Mouse (Mus musculus): Measurements from ENCODE around the gene Wdfy3. TPM values are rescaled to one million over a fixed set of nuclear protein-coding genes. Genes with fewer than 3 reads are reported as not detected.

The Wdfy3 gene
- total RNA-seq, 2 experiments from 2014 or later: 119 to 123 TPM

DNA sequence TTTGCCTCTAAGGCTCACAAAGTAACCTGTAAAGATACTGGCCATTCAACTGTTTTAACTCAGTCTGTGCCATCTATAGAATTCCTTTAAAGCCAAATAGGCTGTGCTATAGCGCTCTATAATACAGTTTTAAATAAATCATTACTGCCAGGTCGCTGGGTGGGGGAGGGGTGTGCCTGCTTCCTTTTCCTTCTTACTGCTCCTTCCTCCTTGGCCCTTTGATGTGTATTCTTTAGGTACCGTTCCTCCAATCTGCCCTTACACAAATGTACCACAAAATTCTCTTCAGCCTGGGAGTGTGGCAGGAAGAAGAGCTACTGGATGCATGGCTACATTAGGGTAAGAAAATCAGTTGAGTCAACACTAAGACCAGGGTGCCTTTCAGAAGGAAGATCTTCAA lies 1.5 kb upstream of the Wdfy3 start:
- no peak for DNase-seq (ENCODE audit: low spot score in 2 of 2)
- no peak overlapping the region for H3K27ac ChIP-seq
- no peak for TF ChIP-seq CTCF (conservative IDR thresholded peaks at IDR 0.05)
- H3K4me3 ChIP-seq: no peak overlapping the region

GRCm38 (mm10) chr5:102070788-102071187 lies 1.1 kb upstream of the Wdfy3 start:
- DNase-seq (ENCODE audit: low spot score in 2 of 2): no peak
- no peak for TF ChIP-seq CTCF (conservative IDR thresholded peaks at IDR 0.05)
- Histone ChIP-seq H3K27ac (no peak overlapping the region), H3K4me3 (no peak overlapping the region)

- no peak for TF ChIP-seq CTCF (conservative IDR thresholded peaks at IDR 0.05)
- Histone ChIP-seq H3K4me3 (peak overlapping the region; percentile 87), H3K27ac (peak overlapping the region; percentile 98)
- no peak for DNase-seq (ENCODE audit: low spot score in 2 of 2)
Measured at GRCm38 (mm10) chr5:102070414-102070768, 670 bp upstream of the Wdfy3 start.

DNA sequence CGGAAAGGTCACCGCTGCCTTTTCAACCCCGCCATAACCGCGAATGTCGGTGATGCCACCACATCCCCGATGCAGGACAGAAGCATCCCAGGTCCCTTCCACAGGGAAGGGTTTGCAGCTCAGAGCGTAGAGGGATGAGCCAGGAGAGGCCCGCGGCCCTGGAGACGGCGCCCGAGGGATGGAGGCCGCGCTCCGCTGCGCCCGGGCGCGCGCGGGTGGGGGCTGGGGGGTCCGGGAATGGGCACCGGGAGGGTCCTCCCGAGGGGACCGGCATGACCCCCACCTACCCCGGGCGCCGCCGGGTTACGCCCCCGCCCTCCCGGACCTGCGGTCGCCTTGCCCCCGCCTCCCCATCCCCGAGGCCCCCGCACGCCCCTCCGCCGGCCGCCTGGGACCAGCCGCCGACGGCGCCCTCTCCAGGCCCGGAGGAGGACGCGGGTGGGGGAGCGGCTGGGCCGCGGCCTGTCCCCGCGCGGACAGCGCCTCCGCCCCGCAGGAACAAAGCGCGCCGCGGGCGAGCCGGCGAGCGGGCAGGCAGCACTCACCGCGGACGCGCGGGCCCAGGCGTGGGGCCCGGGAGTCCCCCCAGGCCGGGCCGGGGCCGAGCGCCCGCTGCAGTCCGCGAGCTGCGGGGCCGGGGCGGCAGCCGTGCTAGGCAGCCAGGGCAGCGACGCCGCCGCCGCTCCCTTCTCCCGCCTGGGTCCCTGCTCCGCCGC lies 512 bp downstream of the Wdfy3 start:
- TF ChIP-seq CTCF (conservative IDR thresholded peaks at IDR 0.05): no peak
- Histone ChIP-seq H3K27ac (peak overlapping the region; percentile 98), H3K4me3 (peak overlapping the region; percentile 87)
- peak in 1 of 2 experiments; percentile 36 for DNase-seq (ENCODE audit: low spot score in 2 of 2)

DNA sequence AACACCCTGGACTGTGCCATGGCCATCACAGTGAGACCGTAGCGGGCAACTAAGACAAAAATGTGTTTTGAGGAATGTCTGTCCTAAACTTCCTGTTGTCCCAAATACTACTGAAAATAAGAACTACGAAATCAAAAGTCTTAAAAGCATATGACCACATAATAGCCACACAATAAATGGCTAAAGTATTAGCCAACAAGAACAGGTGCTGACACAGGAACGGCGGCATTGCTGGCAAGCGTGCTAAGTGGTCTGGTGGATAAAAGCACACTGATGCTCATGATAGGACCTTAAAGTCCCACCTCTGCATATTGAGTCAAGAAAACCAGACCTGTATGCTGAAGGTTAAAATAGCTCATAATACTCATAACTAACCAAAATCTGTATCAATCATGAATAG lies 3.3 kb downstream of the Wdfy3 start:
- no peak overlapping the region for H3K27ac ChIP-seq
- TF ChIP-seq CTCF (conservative IDR thresholded peaks at IDR 0.05): no peak
- no peak overlapping the region for H3K4me3 ChIP-seq
- no peak for DNase-seq (ENCODE audit: low spot score in 2 of 2)

- DNase-seq (ENCODE audit: low spot score in 2 of 2): no peak
- Histone ChIP-seq H3K4me3 (no peak overlapping the region), H3K27ac (no peak overlapping the region)
- no peak for TF ChIP-seq CTCF (conservative IDR thresholded peaks at IDR 0.05)
Measured at GRCm38 (mm10) chr5:102063013-102063752, 6.5 kb downstream of the Wdfy3 start.

DNA sequence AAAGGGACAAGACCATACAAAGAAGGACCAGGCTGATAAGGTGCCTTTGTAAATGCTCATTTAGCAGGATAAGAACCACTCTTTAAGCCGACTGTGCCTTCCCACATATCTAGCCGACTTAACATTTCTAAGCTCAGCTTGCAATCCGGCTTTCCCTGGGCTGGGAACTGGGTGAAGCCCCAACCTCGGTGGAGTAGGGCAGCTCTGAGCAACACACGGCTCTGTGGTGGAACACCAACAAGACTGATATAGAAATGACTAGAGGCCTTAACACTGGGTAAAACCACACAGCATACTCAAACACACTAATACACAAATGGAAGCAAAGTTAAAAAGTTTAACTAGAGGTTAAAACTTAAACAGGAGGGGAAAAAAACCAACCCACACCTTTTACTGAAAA lies 7.9 kb downstream of the Wdfy3 start:
- no peak for DNase-seq (ENCODE audit: low spot score in 2 of 2)
- Histone ChIP-seq H3K4me3 (no peak overlapping the region), H3K27ac (no peak overlapping the region)
- no peak for TF ChIP-seq CTCF (conservative IDR thresholded peaks at IDR 0.05)

DNA sequence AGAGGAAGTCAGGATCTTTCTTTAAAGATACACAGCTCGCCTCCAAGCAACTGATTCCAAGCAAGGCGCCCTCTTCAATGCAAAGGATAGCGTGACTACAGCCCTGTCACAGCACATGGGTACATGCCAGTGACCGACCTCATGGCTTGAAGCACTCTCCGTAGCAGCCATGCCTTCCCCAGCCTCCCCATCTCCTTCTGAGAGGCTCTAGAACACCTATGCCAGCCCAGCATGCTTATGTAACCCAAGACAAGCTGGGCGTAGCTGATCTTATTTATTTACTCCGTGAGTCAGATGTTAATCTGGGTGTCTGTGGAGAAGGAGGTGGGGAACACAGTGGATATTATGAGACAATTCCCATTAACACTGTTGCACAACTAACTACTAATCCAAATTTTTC lies 13.8 kb downstream of the Wdfy3 start:
- DNase-seq (ENCODE audit: low spot score in 2 of 2): no peak
- no peak for TF ChIP-seq CTCF (conservative IDR thresholded peaks at IDR 0.05)
- H3K4me3 ChIP-seq: no peak overlapping the region
- H3K27ac ChIP-seq: peak overlapping the region; percentile 63; the same call in 1 of the 2 replicates

- TF ChIP-seq CTCF (conservative IDR thresholded peaks at IDR 0.05): no peak
- no peak overlapping the region for H3K4me3 ChIP-seq
- H3K27ac ChIP-seq: peak overlapping the region; percentile 63; the same call in 1 of the 2 replicates
- DNase-seq (ENCODE audit: low spot score in 2 of 2): no peak
Measured at GRCm38 (mm10) chr5:102055130-102055641, 14.5 kb downstream of the Wdfy3 start.

GRCm38 (mm10) chr5:102054511-102055093 lies 15.1 kb downstream of the Wdfy3 start:
- Histone ChIP-seq H3K27ac (peak overlapping the region; percentile 16; the same call in 1 of the 2 replicates), H3K4me3 (no peak overlapping the region)
- DNase-seq (ENCODE audit: low spot score in 2 of 2): no peak
- no peak for TF ChIP-seq CTCF (conservative IDR thresholded peaks at IDR 0.05)

DNA sequence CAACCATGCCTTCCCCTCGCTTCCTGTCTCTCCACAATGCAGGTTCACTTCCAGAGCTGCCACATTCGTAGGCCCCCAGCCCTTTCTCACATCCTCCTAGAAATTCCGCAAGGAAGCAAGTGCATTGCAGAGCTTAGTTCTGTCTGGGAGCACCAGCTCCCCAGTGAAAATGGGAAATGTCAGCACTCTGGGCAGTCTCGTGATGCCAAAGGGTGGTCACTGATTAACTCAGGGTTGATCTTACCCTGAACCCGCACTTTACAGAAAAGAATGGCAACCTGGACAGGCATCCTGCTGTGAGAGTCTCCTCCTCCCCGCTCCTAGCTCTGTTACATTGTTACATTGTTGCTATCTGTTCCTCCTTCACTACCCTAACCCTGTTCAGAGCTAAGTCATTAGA lies 16.8 kb downstream of the Wdfy3 start:
- Histone ChIP-seq H3K4me3 (no peak overlapping the region), H3K27ac (no peak overlapping the region)
- no peak for DNase-seq (ENCODE audit: low spot score in 2 of 2)
- no peak for TF ChIP-seq CTCF (conservative IDR thresholded peaks at IDR 0.05)

GRCm38 (mm10) chr5:102052465-102052864 lies 17.3 kb downstream of the Wdfy3 start:
- TF ChIP-seq CTCF (conservative IDR thresholded peaks at IDR 0.05): no peak
- DNase-seq (ENCODE audit: low spot score in 2 of 2): no peak
- no peak overlapping the region for H3K4me3 ChIP-seq
- H3K27ac ChIP-seq: no peak overlapping the region

DNA sequence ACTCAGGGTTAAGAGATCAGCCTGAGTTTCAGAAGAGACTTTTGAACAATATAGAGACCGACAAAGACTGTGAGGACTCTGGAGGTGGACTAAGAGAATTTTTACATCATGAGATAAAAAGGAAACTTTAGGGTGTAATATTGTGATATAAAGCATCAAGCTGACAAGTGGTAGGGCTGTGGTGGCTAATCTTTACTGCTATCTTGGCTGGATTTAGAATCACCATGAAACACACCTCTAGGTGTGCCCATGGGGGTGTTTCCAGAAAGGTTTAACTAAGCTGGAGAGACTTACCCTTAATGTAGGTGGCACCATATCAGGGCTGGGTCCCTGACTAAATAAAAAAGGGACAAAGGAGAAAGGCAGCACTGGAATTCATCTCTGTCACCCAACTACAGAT lies 19.0 kb downstream of the Wdfy3 start:
- TF ChIP-seq CTCF (conservative IDR thresholded peaks at IDR 0.05): no peak
- Histone ChIP-seq H3K4me3 (no peak overlapping the region), H3K27ac (no peak overlapping the region)
- no peak for DNase-seq (ENCODE audit: low spot score in 2 of 2)
